Mouse (Mus musculus) embryonic facial prominence, embryonic 14.5 days (tissue): ENCODE data around the gene Mrgprf. TPM values are rescaled to one million over a fixed set of nuclear protein-coding genes. Genes with fewer than 3 reads are reported as not detected.

ENCODE experiments used
- ATAC-seq: fragments of 200-750 bp; cut with Nextera tagmentation; 2 replicates; pipeline ENCODE4 v1.8.0; 2017; ENCODE audit warnings: low read depth, moderate number of reproducible peaks, moderate TSS enrichment
- DNase-seq: peaks from one replicate; pipeline ENCODE4 v3.0.0-alpha.2; 2015; ENCODE audit warnings: low spot score
- H3K27ac ChIP-seq: fragments of 300-500 bp; sonication (generic); replicated peaks from 2 replicates; pipeline ENCODE4 v1.5.1; 2014; ENCODE audit warnings: low read depth, mild to moderate bottlenecking, low read length, moderate library complexity
- H3K27me3 ChIP-seq: fragments of 300-500 bp; sonication (generic); replicated peaks from 2 replicates; pipeline ENCODE4 v1.6.1; 2014; ENCODE audit warnings: low read length; ENCODE audit not compliant: control insufficient read depth, insufficient read depth
- H3K36me3 ChIP-seq: fragments of 300-500 bp; sonication (generic); 2 replicates; pipeline ENCODE4 v1.6.1; 2014; ENCODE audit warnings: low read length, mixed read lengths; ENCODE audit not compliant: control insufficient read depth, insufficient read depth
- H3K4me1 ChIP-seq: fragments of 300-500 bp; sonication (generic); 2 replicates; pipeline ENCODE4 v1.6.1; 2014; ENCODE audit warnings: antibody characterized with exemption, low read length; ENCODE audit not compliant: control insufficient read depth, insufficient read depth
- H3K4me2 ChIP-seq: fragments of 300-500 bp; sonication (generic); 2 replicates; pipeline ENCODE4 v1.6.1; 2014; ENCODE audit warnings: low read depth, mild to moderate bottlenecking, low read length, moderate library complexity, mixed read lengths
- H3K4me3 ChIP-seq: fragments of 300-500 bp; sonication (generic); 2 replicates; pipeline ENCODE4 v1.5.1; 2014; ENCODE audit warnings: low read depth, mild to moderate bottlenecking, low read length
- H3K9ac ChIP-seq: fragments of 300-500 bp; sonication (generic); 2 replicates; pipeline ENCODE4 v1.6.1; 2014; ENCODE audit warnings: low read depth, mild to moderate bottlenecking, low read length, moderate library complexity, mixed read lengths
- H3K9me3 ChIP-seq: fragments of 300-500 bp; sonication (generic); 2 replicates; pipeline ENCODE4 v1.6.1; 2016; ENCODE audit warnings: low read length; ENCODE audit not compliant: control insufficient read depth
- WGBS: fragments of 180-500 bp; shearing (Covaris S2); extraction: QIAGEN DNeasy Blood & Tissue Kit; methylation state at CpG from one replicate; pipeline ENCODE4 v1.1.7; 2014; 5-methylcytosine and 5-hydroxymethylcytosine counted together
- polyA plus RNA-seq: library from polyadenylated mRNA; unstranded; fragments of >200 nt; fragmentation: Nextera tagmentation; extraction: Ambion mirVana; gene quantifications from 2 replicates; pipeline ENCODE4 v1.2.1, GENCODE M21; 2014

Gene Mrgprf
- polyA plus RNA-seq, 1 experiment from 2014 or later: 10.0 TPM

DNA sequence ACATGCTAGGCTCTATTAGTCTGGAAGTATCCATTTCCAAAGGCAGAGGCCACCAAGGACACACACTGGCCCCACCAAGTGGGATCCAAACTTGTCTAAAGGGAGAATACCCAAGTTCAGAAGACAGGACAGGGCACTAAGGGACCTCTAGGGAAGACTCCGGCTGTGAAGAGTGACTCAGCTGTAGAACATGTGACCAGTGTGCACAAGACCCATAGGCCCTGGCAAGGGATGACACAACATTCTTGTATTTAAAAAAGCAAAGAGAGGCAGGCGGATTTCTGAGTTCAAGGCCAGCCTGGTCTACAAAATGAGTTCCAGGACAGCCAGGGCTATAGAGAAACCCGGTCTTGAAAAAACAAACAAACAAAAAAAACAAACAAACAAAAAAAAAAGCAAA, 25.1 kb upstream of the Mrgprf start:
- DNase-seq: no peak
- H3K9me3 ChIP-seq: no peaks in the 10 kb centered on the region
- 74% methylated on average over 3 of the region's 3 CpGs for WGBS
- no peaks in the 10 kb centered on the region for H3K27me3 ChIP-seq
- H3K36me3 ChIP-seq: peaks cover 76% of the 10 kb centered on the region
- no peaks in the 10 kb centered on the region for H3K4me1 ChIP-seq
- no peak overlapping the region for H3K4me3 ChIP-seq
- ATAC-seq: no peak
- no peak overlapping the region for H3K27ac ChIP-seq
- H3K9ac ChIP-seq: no peak overlapping the region
- H3K4me2 ChIP-seq: no peak overlapping the region

DNA sequence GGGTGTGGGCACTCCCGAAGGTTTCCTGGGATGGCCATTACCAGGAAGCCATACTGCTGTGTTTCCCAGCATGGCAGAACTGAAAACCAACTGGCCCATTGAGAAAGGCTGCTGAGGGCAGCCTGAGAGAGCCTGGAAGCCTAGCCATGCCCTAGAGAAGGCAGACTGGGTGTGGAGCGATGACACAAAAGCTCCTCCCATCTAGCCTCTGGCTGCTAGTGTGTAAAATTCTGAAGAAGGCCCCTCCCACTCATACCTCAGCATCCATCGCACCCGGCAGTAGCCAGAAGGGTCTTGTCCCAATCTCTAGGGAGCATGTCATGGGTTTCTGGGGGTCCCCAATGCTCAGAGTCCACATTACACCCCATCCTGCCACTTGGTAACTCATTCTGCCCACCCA, 19.2 kb upstream of the Mrgprf start:
- no peak for ATAC-seq
- Histone ChIP-seq H3K27ac (no peak overlapping the region), H3K4me1 (peaks cover 12% of the 10 kb centered on the region; the same call in 1 of the 2 replicates), H3K4me3 (no peak overlapping the region), H3K9ac (no peak overlapping the region), H3K36me3 (peaks cover 25% of the 10 kb centered on the region; the same call in 1 of the 2 replicates), H3K4me2 (no peak overlapping the region), H3K9me3 (no peaks in the 10 kb centered on the region), H3K27me3 (no peaks in the 10 kb centered on the region)
- no peak for DNase-seq
- WGBS: 73% methylated on average over 4 of the region's 4 CpGs

DNA sequence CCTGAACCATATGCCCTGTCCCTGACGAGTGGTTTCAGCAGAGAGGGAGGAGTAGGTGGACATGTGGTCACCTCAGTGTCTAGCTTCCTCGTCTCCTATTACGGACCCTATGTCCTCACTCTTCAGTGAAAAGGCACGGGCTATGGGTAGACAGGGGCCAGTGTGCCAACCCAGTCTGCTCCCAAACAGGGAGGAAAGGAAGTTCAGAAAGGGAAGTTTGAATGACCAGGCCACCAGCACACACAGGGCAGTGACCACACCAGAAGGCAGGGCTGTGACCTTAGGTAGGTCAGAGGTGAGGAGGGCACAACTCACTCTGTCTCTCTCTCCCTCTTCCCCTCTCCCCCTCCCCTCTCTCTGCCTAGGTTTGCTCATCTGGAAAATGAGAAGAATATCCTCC, 17.6 kb upstream of the Mrgprf start:
- Histone ChIP-seq H3K9ac (peak overlapping the region; percentile 66), H3K4me2 (peak overlapping the region; percentile 60), H3K27me3 (no peaks in the 10 kb centered on the region), H3K4me3 (peak overlapping the region; percentile 51), H3K27ac (no peak overlapping the region), H3K9me3 (no peaks in the 10 kb centered on the region), H3K4me1 (peaks cover 12% of the 10 kb centered on the region; the same call in 1 of the 2 replicates), H3K36me3 (peaks cover 18% of the 10 kb centered on the region; the same call in 1 of the 2 replicates)
- DNase-seq (no peak), ATAC-seq (no peak)
- WGBS: 30% methylated on average over 4 of the region's 4 CpGs

DNA sequence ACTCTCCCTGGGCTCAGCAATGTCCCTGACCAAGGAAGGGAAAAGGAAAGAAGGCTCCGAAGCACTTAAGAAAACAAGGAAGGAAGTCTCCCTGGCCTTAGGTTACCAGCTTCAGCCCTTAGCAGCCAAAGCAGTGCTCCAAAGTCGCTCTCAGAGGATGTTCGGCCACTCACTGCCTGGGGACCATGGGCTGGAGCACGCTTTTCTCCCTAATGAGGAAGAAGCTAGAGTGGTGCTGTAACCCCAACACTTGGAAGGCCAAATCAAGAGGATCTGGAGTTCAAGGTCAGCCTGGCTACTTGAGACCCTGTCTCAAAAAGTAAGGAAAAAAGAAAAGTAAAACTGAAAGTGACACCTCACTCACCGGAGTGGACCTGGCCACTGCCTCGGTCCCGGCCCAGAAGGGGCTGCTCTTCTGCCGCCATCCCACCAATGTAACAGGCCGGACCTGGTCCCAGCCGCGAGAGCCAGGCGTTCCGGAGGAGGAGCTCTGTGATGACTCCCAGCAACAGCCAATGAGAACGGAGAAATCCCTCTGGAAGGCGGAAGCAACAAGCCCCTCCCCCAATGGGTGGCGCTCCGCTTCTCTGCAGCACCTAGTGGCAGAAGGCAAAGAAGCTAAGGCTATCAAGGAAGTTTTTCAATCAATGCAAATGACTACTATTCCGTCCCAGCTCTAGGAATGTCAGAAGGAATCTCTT, 17.0 kb upstream of the Mrgprf start, which contains the start of gene Tpcn2:
Gene Tpcn2 (minus strand): TSS at position 525 of the 701 bp plus-strand sequence.
- Histone ChIP-seq H3K27ac (no peak within 1 kb of the TSS), H3K4me2 (peak within 1 kb of the TSS; percentile 60), H3K4me3 (peak within 1 kb of the TSS; percentile 51), H3K9ac (peak within 1 kb of the TSS; percentile 66), H3K9me3 (no peaks in the 10 kb centered on the region), H3K27me3 (no peaks in the 10 kb centered on the region), H3K4me1 (peaks cover 12% of the 10 kb centered on the region; the same call in 1 of the 2 replicates), H3K36me3 (peaks cover 15% of the 10 kb centered on the region; the same call in 1 of the 2 replicates)
- ATAC-seq (peak; percentile 96), DNase-seq (peak; percentile 98)
- 2% methylated on average over 15 of the region's 18 CpGs for WGBS

DNA sequence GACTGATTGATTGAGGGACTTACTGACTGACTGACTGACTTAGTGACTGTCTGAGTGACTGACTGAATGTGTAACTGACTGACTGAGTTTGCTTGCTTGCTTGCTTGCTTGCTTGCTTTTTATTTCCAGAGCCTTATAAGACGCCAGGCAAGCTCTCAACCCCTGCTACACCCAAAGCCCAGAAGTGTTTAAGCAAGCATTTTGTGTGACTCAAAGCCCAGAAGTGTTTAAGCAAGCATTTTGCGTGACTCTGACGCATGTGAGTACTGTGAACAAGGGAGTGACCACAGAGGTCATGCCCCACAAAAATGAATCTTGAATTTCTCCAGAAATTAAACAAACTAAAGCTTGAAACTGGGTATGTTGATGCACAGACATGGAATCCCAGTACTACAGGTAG, 16.3 kb upstream of the Mrgprf start:
- Histone ChIP-seq H3K4me3 (peak overlapping the region; percentile 51), H3K4me1 (peaks cover 12% of the 10 kb centered on the region; the same call in 1 of the 2 replicates), H3K9ac (0 out of 2 replicates have a peak overlapping the region, but pooled peaks have one; percentile 66), H3K36me3 (peaks cover 8% of the 10 kb centered on the region; the same call in 1 of the 2 replicates), H3K27me3 (no peaks in the 10 kb centered on the region), H3K27ac (no peak overlapping the region), H3K4me2 (peak overlapping the region; percentile 60), H3K9me3 (no peaks in the 10 kb centered on the region)
- DNase-seq (no peak), ATAC-seq (no peak)
- WGBS: 57% methylated on average over 3 of the region's 3 CpGs

DNA sequence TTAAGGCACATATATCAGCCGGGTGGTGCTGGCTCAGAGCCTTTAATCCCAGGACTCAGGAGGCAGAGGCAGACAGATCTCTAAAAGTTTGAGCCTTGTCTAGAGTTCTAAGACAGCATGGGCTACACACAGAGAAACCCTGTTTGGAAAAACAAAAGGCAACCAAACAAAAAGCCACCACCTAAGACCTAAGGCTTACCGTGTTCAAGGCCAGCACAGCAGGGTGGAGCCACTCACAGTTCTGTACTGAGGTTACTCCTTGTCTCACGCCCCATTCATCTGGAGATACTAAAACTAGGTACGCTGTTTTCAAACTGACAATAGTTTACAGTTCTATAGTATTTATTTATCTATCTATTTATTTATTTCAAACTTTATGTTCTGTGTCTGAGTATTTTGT, 15.2 kb upstream of the Mrgprf start:
- no peaks in the 10 kb centered on the region for H3K9me3 ChIP-seq
- no peaks in the 10 kb centered on the region for H3K36me3 ChIP-seq
- H3K27me3 ChIP-seq: no peaks in the 10 kb centered on the region
- H3K9ac ChIP-seq: no peak overlapping the region
- DNase-seq (no peak), ATAC-seq (no peak)
- no peak overlapping the region for H3K4me3 ChIP-seq
- H3K4me2 ChIP-seq: no peak overlapping the region
- H3K27ac ChIP-seq: no peak overlapping the region
- peaks cover 18% of the 10 kb centered on the region; the same call in 1 of the 2 replicates for H3K4me1 ChIP-seq
- WGBS: 78% methylated on average over 4 of the region's 4 CpGs

DNA sequence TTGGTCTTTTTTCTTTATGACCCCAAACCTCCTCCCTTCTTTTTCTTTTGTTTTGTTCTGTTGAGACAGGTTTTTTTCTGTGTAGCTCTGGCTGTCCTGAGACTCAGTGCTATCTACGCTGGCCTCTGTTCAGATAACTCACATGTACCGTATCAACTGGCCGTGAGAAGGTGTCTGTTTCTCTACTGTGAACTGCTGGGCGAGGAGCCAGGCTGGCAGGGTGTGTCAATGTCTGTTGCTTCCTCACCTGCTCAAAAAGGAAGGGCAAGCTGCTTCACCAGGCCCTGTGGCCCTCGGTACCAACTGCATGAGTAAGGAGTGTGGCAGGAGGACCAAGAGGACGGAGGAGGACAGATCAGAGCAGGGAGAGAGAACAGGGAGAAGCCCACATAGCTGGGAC, 13.2 kb upstream of the Mrgprf start:
- DNase-seq (no peak), ATAC-seq (no peak)
- Histone ChIP-seq H3K27ac (no peak overlapping the region), H3K27me3 (no peaks in the 10 kb centered on the region), H3K4me2 (no peak overlapping the region), H3K36me3 (no peaks in the 10 kb centered on the region), H3K9me3 (no peaks in the 10 kb centered on the region), H3K4me3 (no peak overlapping the region), H3K4me1 (peaks cover 15% of the 10 kb centered on the region; the same call in 1 of the 2 replicates), H3K9ac (no peak overlapping the region)
- 83% methylated on average over 6 of the region's 6 CpGs for WGBS

DNA sequence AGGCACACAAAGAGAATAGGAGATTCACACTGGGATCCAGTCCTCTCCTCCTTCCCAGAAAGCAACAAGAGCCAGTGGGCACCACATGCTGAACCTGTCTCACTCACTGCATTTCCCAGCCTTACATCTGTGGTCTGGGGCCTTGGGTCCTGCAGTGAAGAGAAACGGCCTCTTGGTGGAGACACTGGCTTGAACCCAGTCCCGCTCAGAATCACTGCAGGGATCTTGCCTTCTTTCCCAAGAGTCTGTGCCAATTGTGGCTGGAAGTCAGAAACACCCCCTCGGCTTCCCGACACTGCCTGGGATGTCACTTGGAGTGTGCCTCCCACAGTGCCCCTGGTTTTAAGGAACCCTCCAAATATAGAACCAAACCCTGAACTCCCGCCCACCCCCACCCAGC, 11.3 kb upstream of the Mrgprf start:
- Histone ChIP-seq H3K27ac (no peak overlapping the region; the same call in 1 of the 2 replicates), H3K9ac (no peak overlapping the region), H3K27me3 (no peaks in the 10 kb centered on the region), H3K4me1 (0 out of 2 replicates have a peak, but pooled peaks cover 7% of the 10 kb centered on the region), H3K9me3 (no peaks in the 10 kb centered on the region), H3K36me3 (no peaks in the 10 kb centered on the region), H3K4me3 (no peak overlapping the region), H3K4me2 (no peak overlapping the region)
- ATAC-seq (peak; percentile 70), DNase-seq (peak; percentile 77)
- WGBS: 22% methylated on average over 5 of the region's 5 CpGs

DNA sequence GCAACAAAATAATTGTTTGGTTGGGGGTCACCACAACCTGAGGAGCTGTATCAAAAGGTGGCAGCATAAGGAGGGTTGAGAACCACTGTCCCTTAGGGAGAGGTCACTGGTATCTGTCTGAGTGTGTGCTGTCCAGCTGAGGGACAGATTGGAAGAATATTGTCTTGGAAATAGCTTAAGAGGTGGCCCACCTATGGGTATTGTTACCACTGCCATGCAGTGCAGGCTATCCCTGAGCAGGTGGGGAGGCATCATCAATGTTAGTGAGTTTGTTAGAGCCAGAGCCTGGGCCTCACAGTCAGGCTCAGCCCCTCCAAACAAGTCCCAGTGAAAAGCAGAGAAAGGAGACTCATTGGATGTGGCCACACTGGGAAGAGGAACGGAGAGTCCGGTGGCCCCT, 8.8 kb upstream of the Mrgprf start:
- Histone ChIP-seq H3K27me3 (no peaks in the 10 kb centered on the region), H3K27ac (no peak overlapping the region), H3K9me3 (no peaks in the 10 kb centered on the region), H3K4me3 (no peak overlapping the region), H3K4me1 (0 out of 2 replicates have a peak, but pooled peaks cover 7% of the 10 kb centered on the region), H3K4me2 (no peak overlapping the region), H3K36me3 (no peaks in the 10 kb centered on the region), H3K9ac (no peak overlapping the region)
- DNase-seq: no peak
- ATAC-seq: no peak
- 85% methylated on average over 2 of the region's 2 CpGs for WGBS
